Mouse (Mus musculus): ENCODE measurements at regions not wholly inside any gene's neighbourhood (a gene's known extent, or its start where the extent isn't known, plus 50 kb on each side); places are given as distances from the start of the nearest gene placed in this dataset.

DNA sequence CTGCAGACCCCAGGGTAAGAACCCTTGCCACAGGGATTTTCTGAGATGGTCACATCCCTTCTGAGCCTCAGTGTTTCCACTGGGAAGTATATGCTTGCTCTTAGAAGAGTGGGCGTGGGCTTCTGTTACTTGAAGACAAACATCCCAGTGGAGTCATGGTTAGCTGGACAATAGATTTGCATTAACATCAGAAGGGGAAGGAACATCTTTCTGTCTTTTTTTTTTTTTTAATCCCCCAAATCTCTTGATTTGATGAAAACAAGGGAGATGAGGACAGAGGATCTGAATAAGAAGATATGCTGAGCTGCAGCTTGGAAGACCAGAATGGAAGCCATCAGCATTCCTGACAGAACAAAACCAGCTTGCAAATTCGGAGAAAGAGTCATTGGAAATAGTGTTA, 291.7 kb downstream of the 1810013L24Rik start:
- TF ChIP-seq POLR2A (IDR thresholded peaks at IDR 0.05; ENCODE audit: insufficient read length, low read depth) = no peak
- no peak for TF ChIP-seq TCF3 (IDR thresholded peaks at IDR 0.05; ENCODE audit: insufficient read length, low read depth)
- no peak for TF ChIP-seq E2F4 (IDR thresholded peaks at IDR 0.05; ENCODE audit: insufficient read depth)
- TF ChIP-seq MYOD1 (IDR thresholded peaks at IDR 0.05; ENCODE audit: control insufficient read depth in 1 of 3, insufficient read length in 2 of 3, low read depth in 2 of 3) = no peak
- no peak for TF ChIP-seq POLR2AphosphoS2 (IDR thresholded peaks at IDR 0.05; ENCODE audit: insufficient read length, low read depth)
- no peak for TF ChIP-seq USF1 (IDR thresholded peaks at IDR 0.05; ENCODE audit: low read depth)
- no peak for TF ChIP-seq TCF12 (IDR thresholded peaks at IDR 0.05; ENCODE audit: insufficient read depth, poor library complexity, severe bottlenecking)
- TF ChIP-seq SRF (IDR thresholded peaks at IDR 0.05; ENCODE audit: control insufficient read depth, insufficient read length, low read depth) = no peak
- no peak for TF ChIP-seq MYOG (IDR thresholded peaks at IDR 0.05; ENCODE audit: control insufficient read depth in 1 of 3, insufficient read depth in 1 of 3, insufficient read length in 2 of 3, low read depth in 2 of 3)
- TF ChIP-seq MAX (IDR thresholded peaks at IDR 0.05; ENCODE audit: low read depth) = no peak
- TF ChIP-seq REST (IDR thresholded peaks at IDR 0.05; ENCODE audit: insufficient read depth, insufficient read length) = no peak
- no peak for TF ChIP-seq CEBPB (IDR thresholded peaks at IDR 0.05; ENCODE audit: insufficient read depth, poor library complexity, severe bottlenecking)
- no peaks in the 10 kb centered on the region for H3K36me3 ChIP-seq (ENCODE audit: control insufficient read depth, insufficient read depth)
- H3K4me3 ChIP-seq = no peak overlapping the region
- H3ac ChIP-seq (ENCODE audit: control insufficient read depth, insufficient read length) = no peak overlapping the region
- H3K4me2 ChIP-seq (ENCODE audit: low read depth) = no peak overlapping the region
- H3K27me3 ChIP-seq (ENCODE audit: control insufficient read depth, insufficient read depth, insufficient read length) = no peaks in the 10 kb centered on the region
- H3K79me2 ChIP-seq (ENCODE audit: control insufficient read depth, insufficient read depth) = no peaks in the 10 kb centered on the region

- Histone ChIP-seq H3K4me2 (ENCODE audit: low read depth) (no peak overlapping the region), H3K79me2 (ENCODE audit: control insufficient read depth, insufficient read depth) (no peaks in the 10 kb centered on the region), H3K36me3 (ENCODE audit: control insufficient read depth, insufficient read depth) (no peaks in the 10 kb centered on the region), H3K4me3 (no peak overlapping the region), H3K27me3 (ENCODE audit: control insufficient read depth, insufficient read depth, insufficient read length) (no peaks in the 10 kb centered on the region), H3ac (ENCODE audit: control insufficient read depth, insufficient read length) (no peak overlapping the region)
- TF ChIP-seq MYOD1 (IDR thresholded peaks at IDR 0.05; ENCODE audit: control insufficient read depth in 1 of 3, insufficient read length in 2 of 3, low read depth in 2 of 3) (no peak), E2F4 (IDR thresholded peaks at IDR 0.05; ENCODE audit: insufficient read depth) (no peak), TCF3 (IDR thresholded peaks at IDR 0.05; ENCODE audit: insufficient read length, low read depth) (no peak), REST (IDR thresholded peaks at IDR 0.05; ENCODE audit: insufficient read depth, insufficient read length) (no peak), POLR2AphosphoS2 (IDR thresholded peaks at IDR 0.05; ENCODE audit: insufficient read length, low read depth) (no peak), MYOG (IDR thresholded peaks at IDR 0.05; ENCODE audit: control insufficient read depth in 1 of 3, insufficient read depth in 1 of 3, insufficient read length in 2 of 3, low read depth in 2 of 3) (no peak)
Measured at GRCm38 (mm10) chr16:9132113-9132512, 302.2 kb downstream of the 1810013L24Rik start.

DNA sequence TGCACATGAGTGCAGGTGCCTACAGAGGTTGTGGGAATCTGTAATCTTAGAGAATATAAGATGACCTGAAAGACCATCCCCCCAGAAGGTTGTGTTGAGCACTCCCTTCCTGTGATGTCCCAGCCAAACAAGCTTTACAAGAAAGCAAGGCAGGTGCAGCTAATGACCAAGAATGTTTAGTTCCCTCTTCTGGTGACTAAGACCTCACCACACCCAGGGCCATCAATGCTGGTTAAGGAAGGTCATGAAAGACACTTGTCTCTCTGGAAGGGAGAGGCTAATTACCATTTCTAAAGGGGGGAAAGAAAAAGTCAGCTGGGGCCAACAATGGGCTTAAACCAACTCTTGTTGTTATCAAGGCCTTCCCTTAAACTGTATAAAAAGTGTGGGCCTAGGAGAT, 302.9 kb downstream of the 1810013L24Rik start:
- H3ac ChIP-seq (ENCODE audit: control insufficient read depth, insufficient read length) = no peak overlapping the region
- no peak overlapping the region for H3K4me3 ChIP-seq
- TF ChIP-seq POLR2AphosphoS2 (IDR thresholded peaks at IDR 0.05; ENCODE audit: insufficient read length, low read depth) = no peak
- TF ChIP-seq SRF (IDR thresholded peaks at IDR 0.05; ENCODE audit: control insufficient read depth, insufficient read length, low read depth) = no peak
- no peak for TF ChIP-seq POLR2A (IDR thresholded peaks at IDR 0.05; ENCODE audit: insufficient read length, low read depth)
- no peak for TF ChIP-seq E2F4 (IDR thresholded peaks at IDR 0.05; ENCODE audit: insufficient read depth)
- TF ChIP-seq MAX (IDR thresholded peaks at IDR 0.05; ENCODE audit: low read depth) = no peak
- no peak for TF ChIP-seq TCF3 (IDR thresholded peaks at IDR 0.05; ENCODE audit: insufficient read length, low read depth)
- no peak for TF ChIP-seq REST (IDR thresholded peaks at IDR 0.05; ENCODE audit: insufficient read depth, insufficient read length)
- TF ChIP-seq MYOG (IDR thresholded peaks at IDR 0.05; ENCODE audit: control insufficient read depth in 1 of 3, insufficient read depth in 1 of 3, insufficient read length in 2 of 3, low read depth in 2 of 3) = no peak
- TF ChIP-seq TCF12 (IDR thresholded peaks at IDR 0.05; ENCODE audit: insufficient read depth, poor library complexity, severe bottlenecking) = no peak
- no peak for TF ChIP-seq USF1 (IDR thresholded peaks at IDR 0.05; ENCODE audit: low read depth)
- no peak for TF ChIP-seq MYOD1 (IDR thresholded peaks at IDR 0.05; ENCODE audit: control insufficient read depth in 1 of 3, insufficient read length in 2 of 3, low read depth in 2 of 3)
- no peak for TF ChIP-seq CEBPB (IDR thresholded peaks at IDR 0.05; ENCODE audit: insufficient read depth, poor library complexity, severe bottlenecking)
- H3K27me3 ChIP-seq (ENCODE audit: control insufficient read depth, insufficient read depth, insufficient read length) = no peaks in the 10 kb centered on the region
- H3K4me2 ChIP-seq (ENCODE audit: low read depth) = no peak overlapping the region
- no peaks in the 10 kb centered on the region for H3K36me3 ChIP-seq (ENCODE audit: control insufficient read depth, insufficient read depth)
- H3K79me2 ChIP-seq (ENCODE audit: control insufficient read depth, insufficient read depth) = no peaks in the 10 kb centered on the region

DNA sequence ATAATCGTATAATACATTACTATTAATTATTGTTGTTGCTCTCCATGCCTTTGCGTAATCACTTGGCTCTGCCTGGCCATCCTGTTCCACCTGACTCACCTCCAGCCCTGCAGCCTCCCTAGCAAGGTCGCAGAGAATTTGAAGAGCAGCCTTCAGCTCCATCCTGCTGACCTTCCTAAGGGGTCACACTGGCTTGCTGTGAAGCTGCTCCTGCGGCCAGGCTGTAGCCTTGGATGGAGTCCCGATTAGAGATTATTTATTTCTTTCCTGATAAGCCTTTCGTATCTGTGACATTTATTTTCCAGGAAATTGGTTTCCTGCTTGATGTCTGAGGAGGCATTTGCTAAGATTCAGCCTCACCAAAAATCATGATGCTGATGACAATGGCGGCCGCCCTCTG, 305.5 kb downstream of the 1810013L24Rik start:
- Histone ChIP-seq H3ac (ENCODE audit: control insufficient read depth, insufficient read length) (no peak overlapping the region), H3K36me3 (ENCODE audit: control insufficient read depth, insufficient read depth) (no peaks in the 10 kb centered on the region), H3K4me2 (ENCODE audit: low read depth) (no peak overlapping the region), H3K27me3 (ENCODE audit: control insufficient read depth, insufficient read depth, insufficient read length) (no peaks in the 10 kb centered on the region), H3K79me2 (ENCODE audit: control insufficient read depth, insufficient read depth) (no peaks in the 10 kb centered on the region), H3K4me3 (no peak overlapping the region)
- TF ChIP-seq MAX (IDR thresholded peaks at IDR 0.05; ENCODE audit: low read depth) (no peak), POLR2AphosphoS2 (IDR thresholded peaks at IDR 0.05; ENCODE audit: insufficient read length, low read depth) (no peak), TCF12 (IDR thresholded peaks at IDR 0.05; ENCODE audit: insufficient read depth, poor library complexity, severe bottlenecking) (no peak), E2F4 (IDR thresholded peaks at IDR 0.05; ENCODE audit: insufficient read depth) (no peak), TCF3 (IDR thresholded peaks at IDR 0.05; ENCODE audit: insufficient read length, low read depth) (no peak), CEBPB (IDR thresholded peaks at IDR 0.05; ENCODE audit: insufficient read depth, poor library complexity, severe bottlenecking) (no peak), POLR2A (IDR thresholded peaks at IDR 0.05; ENCODE audit: insufficient read length, low read depth) (no peak), MYOD1 (IDR thresholded peaks at IDR 0.05; ENCODE audit: control insufficient read depth in 1 of 3, insufficient read length in 2 of 3, low read depth in 2 of 3) (no peak), SRF (IDR thresholded peaks at IDR 0.05; ENCODE audit: control insufficient read depth, insufficient read length, low read depth) (no peak), USF1 (IDR thresholded peaks at IDR 0.05; ENCODE audit: low read depth) (no peak), MYOG (IDR thresholded peaks at IDR 0.05; ENCODE audit: control insufficient read depth in 1 of 3, insufficient read depth in 1 of 3, insufficient read length in 2 of 3, low read depth in 2 of 3) (no peak), REST (IDR thresholded peaks at IDR 0.05; ENCODE audit: insufficient read depth, insufficient read length) (no peak)

All from myocyte (in vitro differentiated cells).